14 mouse cellular contexts compared by ENCODE assay signal in the genomic region with DNA sequence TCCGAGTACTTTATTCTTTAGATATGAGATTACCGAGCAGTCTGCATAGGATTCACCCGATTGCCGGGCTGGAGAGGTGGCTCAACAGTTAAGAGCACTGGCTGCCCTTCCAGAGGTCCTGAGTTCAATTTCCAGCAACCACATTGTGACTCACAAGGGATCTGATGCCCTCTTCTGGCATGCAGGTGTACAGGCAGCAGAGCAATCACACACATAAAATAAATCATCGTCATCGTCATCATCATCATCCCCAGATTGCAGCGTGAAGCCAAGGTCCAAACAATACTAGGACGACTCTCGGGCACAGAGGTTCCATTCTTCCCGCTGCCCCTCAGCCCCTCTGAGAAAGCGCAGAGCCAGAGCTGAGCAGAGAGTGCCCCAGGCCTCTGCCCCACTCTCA. TPM values are rescaled to one million over a fixed set of nuclear protein-coding genes. Genes with fewer than 3 reads are reported as not detected.
DNase-seq lines count a peak whose midpoint lies in the region; ATAC-seq and TF ChIP-seq lines count a peak whose summit lies in the region.
"Had no signal": no experiment of that assay in that cellular context is flagged by ENCODE, and none has a peak within 500 bp of the region (broad histone marks: within the 10 kb centered on the region; RNA-seq: fewer than 3 reads in every experiment).

No protein-coding gene starts in this region.

- H3K9ac ChIP-seq in kidney, embryonic 16.5 days (replicated peaks; ENCODE audit: low read length): no peak overlapping the region
- H3K9ac ChIP-seq: hindbrain, embryonic 13.5 days; liver, embryonic 13.5 days had no signal

- no peak overlapping the region for H3K4me2 ChIP-seq in kidney, embryonic 16.5 days (replicated peaks; ENCODE audit: low read depth, low read length)
- H3K4me2 ChIP-seq: hindbrain, embryonic 13.5 days; liver, embryonic 13.5 days had no signal

- peak; percentile 49 for TF ChIP-seq CTCF in kidney, adult 2 months (conservative IDR thresholded peaks at IDR 0.05; ENCODE audit: insufficient read depth, insufficient read length, low read depth, low read length)

- H3K4me1 ChIP-seq in kidney, adult 2 months (ENCODE audit: control insufficient read depth, insufficient read depth, low read length): no peaks in the 10 kb centered on the region
- no peaks in the 10 kb centered on the region for H3K4me1 ChIP-seq in kidney, embryonic 16.5 days (ENCODE audit: insufficient read depth, low read length)
- H3K4me1 ChIP-seq: liver, embryonic 13.5 days had no signal

- H3K4me3 ChIP-seq in kidney, adult 2 months (ENCODE audit: insufficient read depth, low read depth, low read length): no peak overlapping the region
- no peak overlapping the region for H3K4me3 ChIP-seq in kidney, embryonic 16.5 days (ENCODE audit: low read length)
- H3K4me3 ChIP-seq: hindbrain, embryonic 13.5 days; liver, embryonic 13.5 days had no signal

- WGBS in kidney, adult 2 months: 71% methylated on average over 11 of the region's 11 CpGs
- 67% methylated on average over 11 of the region's 11 CpGs for WGBS in kidney, embryonic 16.5 days

- peak; percentile 12 for DNase-seq in embryo, embryonic 9.5 days (ENCODE audit: extremely low spot score)
- no peak for DNase-seq in embryo, embryonic 11 days
- DNase-seq in kidney, adult 2 months: no peak
- peak; percentile 51 for DNase-seq in retina, postnatal 1 day
- no peak for DNase-seq in retina, embryonic 14.5 days (ENCODE audit: low spot score)
- no peak for DNase-seq in Muller cell, postnatal 12 days (ENCODE audit: inconsistent ontology term)
- DNase-seq in cerebellum, postnatal 25 days: no peak
- DNase-seq: B cell, adult 2 months; cerebellum, adult 11-12 months; kidney, postnatal 10 days; liver, embryonic 13.5 days had no signal

- TF ChIP-seq POLR2A in kidney, adult 2 months (IDR thresholded peaks at IDR 0.05; ENCODE audit: low read depth, low read length): no peak

- H3K27ac ChIP-seq in kidney, adult 2 months (ENCODE audit: insufficient read depth, low read depth, low read length): no peak overlapping the region
- H3K27ac ChIP-seq in kidney, embryonic 16.5 days (ENCODE audit: low read length): no peak overlapping the region
- H3K27ac ChIP-seq: hindbrain, embryonic 13.5 days; liver, embryonic 13.5 days had no signal

- no peaks in the 10 kb centered on the region for H3K36me3 ChIP-seq in kidney, adult 2 months (ENCODE audit: control insufficient read depth, insufficient read depth, low read length)
- no peaks in the 10 kb centered on the region for H3K36me3 ChIP-seq in kidney, embryonic 16.5 days (ENCODE audit: insufficient read depth, low read length)
- H3K36me3 ChIP-seq: hindbrain, embryonic 13.5 days; liver, embryonic 13.5 days had no signal

- H3K9me3 ChIP-seq in kidney, embryonic 16.5 days (ENCODE audit: low read length): no peaks in the 10 kb centered on the region
- H3K9me3 ChIP-seq: hindbrain, embryonic 13.5 days; liver, embryonic 13.5 days had no signal

- no peak for ATAC-seq in kidney, embryonic 16.5 days (ENCODE audit: low FRiP score, low TSS enrichment)

- H3K27me3 ChIP-seq in kidney, adult 2 months (replicated peaks; ENCODE audit: control insufficient read depth, insufficient read depth, low read length): no peaks in the 10 kb centered on the region
- H3K27me3 ChIP-seq in kidney, embryonic 16.5 days (ENCODE audit: insufficient read depth, low read length): peaks cover 7% of the 10 kb centered on the region; the same call in 1 of the 2 replicates
- H3K27me3 ChIP-seq: liver, embryonic 13.5 days had no signal

RNA-seq across cellular contexts. Expression of a gene that starts 51.9 kb away (rescaled TPM):
- polyA plus RNA-seq in kidney, adult 2 months (2012; rRNA removed): not detected in 2 replicates
- polyA plus RNA-seq in kidney, embryonic 16.5 days (2015; fragmentation: Nextera tagmentation; extraction: Ambion mirVana): not detected in 2 replicates
- polyA plus RNA-seq: hindbrain, embryonic 13.5 days; liver, embryonic 13.5 days; spleen, adult 2 months had no signal

Comparison
In these comparisons a context has a peak if more than half of its experiments do, and no peak if none do; other contexts are left out.
1. DNase-seq: peak in embryo, embryonic 9.5 days (single experiment) and retina, postnatal 1 day (single experiment); none in embryo, embryonic 11 days (single experiment), kidney, adult 2 months (single experiment), retina, embryonic 14.5 days (single experiment), Muller cell, postnatal 12 days (single experiment) and cerebellum, postnatal 25 days (0 of 2).